Mouse (Mus musculus) liver, postnatal 0 days (tissue): ENCODE measurements at regions not wholly inside any gene's neighbourhood (a gene's known extent, or its start where the extent isn't known, plus 50 kb on each side); places are given as distances from the start of the nearest gene placed in this dataset.

Experiments
- CTCF ChIP-seq: sonication (generic); IDR thresholded peaks from 2 replicates; pipeline ENCODE4 v1.5.1; 2016; ENCODE audit warnings: antibody characterized with exemption, low read depth
- EP300 ChIP-seq: IDR thresholded peaks from 2 replicates; pipeline ENCODE4 v1.6.1; 2016; ENCODE audit warnings: antibody characterized with exemption, low read depth, mild to moderate bottlenecking

DNA sequence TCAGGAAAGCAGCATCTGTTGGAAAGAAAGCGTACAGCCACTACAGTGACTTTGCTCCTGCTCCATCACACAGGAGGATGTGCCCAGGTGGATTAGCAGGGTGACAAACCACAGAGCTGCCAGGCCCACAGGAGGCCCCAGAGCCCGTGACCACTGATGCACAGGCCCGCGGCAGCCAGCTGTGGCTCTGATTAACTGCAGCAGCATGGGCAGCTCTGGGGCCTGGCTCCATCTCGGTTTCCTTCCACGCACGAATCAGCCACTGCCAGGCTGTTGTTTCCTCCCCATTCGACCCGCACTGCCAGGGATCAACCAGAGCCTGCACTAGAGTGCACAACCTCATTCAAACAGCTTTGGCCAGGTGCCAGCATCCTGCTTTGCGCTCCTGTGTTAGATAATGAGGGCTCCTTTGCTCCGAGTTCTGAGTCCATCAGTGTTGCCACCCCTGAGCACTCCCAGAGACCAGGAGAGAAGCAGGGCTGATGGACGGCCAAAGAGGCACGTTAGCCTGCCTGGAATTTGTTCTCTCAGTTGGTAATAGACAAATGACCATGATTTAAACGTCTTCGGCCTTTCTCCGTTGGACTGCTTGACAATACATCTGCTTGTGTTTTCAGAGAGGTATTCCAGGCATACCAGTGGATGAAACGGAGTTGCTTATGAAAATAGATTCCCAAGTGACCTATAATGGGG is 103.2 kb upstream of the St6galnac5 start:
- no peak for TF ChIP-seq CTCF
- no peak for TF ChIP-seq EP300
